Mouse (Mus musculus) ovary, postnatal 36 days (tissue): ENCODE measurements around the gene Polr2a.
"Not testable (repeated sequence)": the region's sequence is repeated elsewhere in the genome, so short reads cannot be mapped to it uniquely, and the experiment has no call there.

Source experiments
- DNase-seq: peaks from one replicate; pipeline ENCODE4 v3.0.0; 2022; ENCODE audit warnings: low spot score, mixed read lengths

Polr2a gene

DNA sequence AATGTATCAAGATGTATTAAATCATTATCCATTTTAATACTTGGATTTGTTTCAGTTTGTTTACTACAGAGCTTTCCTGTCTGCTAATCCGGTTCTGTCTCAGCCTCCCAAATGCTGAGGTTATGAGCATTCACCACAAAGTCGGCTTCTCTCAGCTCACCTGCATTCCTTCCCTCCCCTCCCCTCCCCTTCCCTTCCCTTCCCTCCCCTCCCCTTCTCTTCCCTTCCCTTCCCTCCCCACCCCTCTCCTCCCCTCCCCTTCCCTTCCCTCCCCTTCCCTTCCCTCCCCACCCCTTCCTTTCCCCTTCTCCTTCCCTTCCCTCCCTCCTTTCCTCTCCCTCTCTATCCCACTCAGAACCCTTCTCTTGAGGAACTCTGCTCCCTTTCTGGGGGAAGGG is 53.8 kb downstream of the Polr2a start:
- DNase-seq: no peak

DNA sequence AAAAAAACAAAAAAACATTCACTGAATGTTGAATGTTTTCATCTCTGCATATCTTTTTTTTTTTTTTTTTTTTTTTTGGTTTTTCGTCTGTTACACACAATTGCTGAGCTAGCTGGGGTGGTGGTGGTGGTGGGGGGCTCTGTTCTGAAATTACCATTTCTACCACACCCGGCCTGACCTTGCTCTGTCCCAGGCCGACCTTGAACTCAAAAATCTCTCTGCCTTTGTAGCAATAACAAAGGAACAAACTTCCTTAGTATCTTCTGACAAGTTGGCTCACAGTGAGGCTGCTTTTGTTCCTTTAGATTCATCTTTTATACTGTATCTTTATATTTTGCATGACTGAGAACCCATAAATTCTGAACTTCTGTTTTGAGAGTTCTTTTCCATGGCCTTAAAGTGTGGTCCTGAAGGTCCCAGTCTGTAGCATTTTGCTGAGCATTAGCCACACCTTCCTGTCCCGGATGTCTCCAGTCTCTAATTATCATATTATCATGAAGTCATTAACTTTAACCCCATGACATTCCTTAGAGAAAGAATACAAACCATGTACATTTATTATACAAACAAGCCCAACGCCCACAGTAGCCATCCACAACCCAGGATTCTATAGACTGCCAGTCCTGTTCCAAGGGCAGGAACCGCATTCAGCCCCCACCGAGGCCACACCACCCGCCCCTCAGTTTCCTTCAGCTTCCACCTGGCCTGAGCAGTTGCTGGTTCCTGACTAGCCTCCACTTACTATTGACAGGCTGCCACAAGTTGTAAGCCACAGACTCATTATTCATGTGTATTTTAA is 54.4 kb downstream of the Polr2a start:
- DNase-seq: no peak

DNA sequence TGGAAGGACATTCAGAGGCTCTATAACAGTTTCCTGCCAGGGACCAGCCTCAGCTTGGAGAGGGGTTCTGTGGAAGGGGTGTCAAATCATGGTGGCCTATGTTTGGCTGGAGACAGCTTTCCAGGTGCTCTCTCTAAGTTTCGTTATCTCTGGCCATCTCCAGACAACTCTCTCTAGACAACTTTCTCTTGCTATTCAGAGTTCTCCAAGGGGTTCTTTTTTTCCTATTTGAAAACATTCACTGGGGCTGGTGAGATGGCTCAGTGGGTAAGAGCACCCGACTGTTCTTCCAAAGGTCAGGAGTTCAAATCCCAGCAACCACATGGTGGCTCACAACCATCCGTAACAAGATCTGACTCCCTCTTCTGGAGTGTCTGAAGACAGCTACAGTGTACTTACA is 55.1 kb downstream of the Polr2a start:
- not testable (repeated sequence) for DNase-seq

DNA sequence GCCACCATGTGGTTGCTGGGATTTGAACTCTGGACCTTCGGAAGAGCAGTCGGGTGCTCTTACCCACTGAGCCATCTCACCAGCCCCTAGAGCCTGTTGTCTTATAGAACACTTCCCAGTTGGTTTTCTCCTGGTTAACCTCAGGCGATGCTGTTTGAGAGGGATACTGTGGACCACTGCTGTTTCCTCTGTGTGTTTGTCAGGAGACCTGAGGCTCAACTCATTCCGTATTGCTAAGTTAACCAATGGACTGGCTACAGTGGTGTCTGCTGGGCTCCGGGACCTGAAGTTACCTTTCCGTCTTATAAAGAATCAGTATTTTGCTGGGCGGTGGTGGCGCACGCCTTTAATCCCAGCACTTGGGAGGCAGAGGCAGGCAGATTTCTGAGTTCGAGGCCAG is 55.6 kb downstream of the Polr2a start:
- not testable (repeated sequence) for DNase-seq

DNA sequence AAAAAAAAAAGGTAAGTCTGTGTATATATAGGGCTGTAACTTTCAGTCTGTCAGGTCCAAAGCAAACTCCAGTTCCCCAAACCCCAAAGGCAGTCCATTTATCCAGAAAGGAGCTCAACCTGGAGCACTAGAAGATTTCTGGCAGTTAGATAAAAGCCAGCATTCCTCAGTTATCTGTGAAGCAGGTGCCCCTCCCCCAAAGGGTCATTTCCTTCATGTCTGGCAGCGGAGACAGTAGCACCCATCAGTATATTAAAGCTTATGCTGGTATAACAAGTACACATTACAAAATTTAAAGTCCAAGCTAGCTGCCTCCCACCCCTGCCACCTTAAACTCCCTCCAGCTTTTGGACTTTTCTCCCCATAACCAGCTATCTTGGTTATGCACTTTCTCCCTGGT is 58.8 kb downstream of the Polr2a start:
- DNase-seq: no peak

DNA sequence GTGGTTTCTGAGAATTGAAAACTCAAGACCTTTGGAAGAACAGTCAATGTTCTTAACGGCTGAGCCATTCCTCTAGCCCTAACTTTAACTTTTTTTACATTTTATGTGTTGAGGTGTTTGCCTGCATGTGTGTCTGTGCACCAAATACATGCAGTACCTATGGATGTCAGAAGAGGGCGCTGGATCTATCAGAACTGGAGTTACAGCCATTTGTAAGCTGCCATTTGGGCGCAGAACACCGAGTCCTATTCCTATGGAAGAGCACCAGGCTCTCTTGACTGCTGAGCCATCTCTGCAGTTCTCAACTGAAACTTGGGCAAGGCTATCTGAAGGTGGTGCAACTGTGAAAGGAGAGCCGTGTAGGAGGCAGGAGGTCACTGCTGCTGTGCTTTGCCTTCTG is 59.9 kb downstream of the Polr2a start:
- no peak for DNase-seq

DNA sequence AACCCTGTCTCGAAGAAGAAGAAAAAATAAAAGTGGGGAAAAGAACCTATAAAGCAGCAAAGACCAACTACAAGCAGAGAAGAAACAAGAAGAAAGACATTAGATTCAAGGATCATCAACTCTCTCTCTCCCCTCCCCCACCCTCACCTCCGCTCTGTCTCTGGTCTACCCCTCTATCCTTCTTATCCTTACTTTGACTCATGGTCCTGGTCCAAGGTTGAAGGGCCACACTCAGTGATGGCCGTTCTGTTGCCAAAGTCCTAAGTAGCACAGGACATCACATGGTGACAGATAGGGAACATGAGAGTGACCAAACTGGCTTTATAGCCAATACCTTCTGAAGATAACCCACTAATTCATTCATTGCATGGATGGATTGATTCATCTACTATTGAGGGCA is 61.0 kb downstream of the Polr2a start:
- DNase-seq: no peak

DNA sequence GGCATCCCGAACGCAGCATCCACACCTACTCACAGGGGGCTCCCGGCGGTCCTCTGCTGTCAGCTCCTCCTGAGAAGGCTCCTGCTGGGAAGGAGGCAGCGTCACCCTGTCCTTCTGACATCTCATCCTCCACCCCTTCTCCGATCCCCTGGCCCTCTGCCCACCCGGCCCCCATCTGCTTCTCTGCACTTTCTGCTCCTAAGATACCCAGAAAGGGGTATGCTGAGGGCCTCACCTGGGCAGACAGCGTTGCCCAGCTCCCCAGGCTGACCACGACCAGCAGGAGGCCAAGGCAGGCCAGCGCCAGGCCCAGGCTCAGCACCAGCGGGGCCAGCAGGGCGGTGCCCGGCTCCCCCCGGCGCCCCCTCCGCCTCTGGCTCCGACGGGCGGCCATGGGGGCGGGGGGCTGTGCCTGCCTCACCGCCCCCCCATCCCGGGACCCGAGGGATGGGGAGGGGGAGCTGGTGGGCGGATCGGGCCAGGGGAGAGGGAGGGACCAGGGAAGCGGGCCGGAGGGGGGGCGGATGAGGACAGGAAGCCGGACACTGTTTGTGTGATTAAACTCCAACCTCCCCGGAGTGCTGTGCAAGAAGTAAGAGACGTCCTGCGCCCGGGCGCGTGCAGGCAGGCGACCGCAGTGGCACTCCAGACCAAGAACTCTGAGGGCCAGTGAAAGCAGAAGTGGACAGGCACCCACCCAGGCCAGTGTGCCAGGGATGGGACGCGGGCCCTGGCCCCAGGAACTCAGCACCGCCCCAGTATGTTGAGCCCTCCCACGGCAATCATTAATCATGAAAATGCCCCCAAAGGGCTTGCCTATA is 62.9 kb downstream of the Polr2a start, which contains the start of the genes Tnfsf12 and Tnfsfm13:
TSS of gene Tnfsf12 (minus strand) at position 489 of the 821 bp plus-strand sequence.
TSS of gene Tnfsfm13 (minus strand) at position 738 of the 821 bp plus-strand sequence.
- peak; percentile 80 for DNase-seq

DNA sequence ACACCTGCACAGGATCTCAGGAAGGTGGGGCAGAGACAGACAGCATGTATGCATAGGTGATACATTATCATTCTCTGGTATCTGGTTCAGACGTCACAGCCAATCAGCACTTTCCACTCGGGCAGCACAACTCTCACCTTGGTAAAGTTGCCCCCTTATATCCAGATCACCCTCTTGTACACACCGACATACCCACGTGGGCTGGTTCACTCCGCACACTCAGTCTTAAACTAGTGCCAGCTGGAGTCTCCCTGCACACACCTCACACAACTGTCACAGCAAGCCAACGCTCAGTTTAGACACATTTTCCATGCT is 63.4 kb downstream of the Polr2a start:
- DNase-seq: no peak

DNA sequence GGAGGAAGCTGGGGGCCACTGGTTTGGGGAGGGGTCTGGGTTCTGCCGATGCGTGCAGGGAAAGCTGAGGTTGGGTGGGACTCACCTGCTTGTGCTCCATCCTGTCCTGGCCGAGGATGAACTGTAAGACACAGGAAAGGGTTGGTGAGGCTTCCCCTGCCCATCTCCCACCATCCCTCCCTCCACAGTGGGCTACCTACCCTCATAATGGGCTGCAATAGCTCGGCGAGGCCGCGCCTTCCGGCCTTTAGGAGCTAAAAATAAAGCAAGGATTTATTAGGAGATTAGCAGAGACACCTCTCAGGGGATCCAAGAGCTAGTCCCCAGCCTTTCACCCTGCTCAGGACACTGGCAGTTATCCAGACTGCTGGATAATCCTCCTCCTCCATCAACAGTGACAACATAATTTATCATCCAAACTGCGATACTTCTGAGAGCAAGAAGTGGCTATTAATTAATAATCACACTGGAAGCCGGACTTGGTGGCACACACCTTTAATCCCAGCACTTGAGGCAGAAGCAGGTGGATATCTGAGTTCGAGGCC is 64.9 kb downstream of the Polr2a start:
- no peak for DNase-seq

DNA sequence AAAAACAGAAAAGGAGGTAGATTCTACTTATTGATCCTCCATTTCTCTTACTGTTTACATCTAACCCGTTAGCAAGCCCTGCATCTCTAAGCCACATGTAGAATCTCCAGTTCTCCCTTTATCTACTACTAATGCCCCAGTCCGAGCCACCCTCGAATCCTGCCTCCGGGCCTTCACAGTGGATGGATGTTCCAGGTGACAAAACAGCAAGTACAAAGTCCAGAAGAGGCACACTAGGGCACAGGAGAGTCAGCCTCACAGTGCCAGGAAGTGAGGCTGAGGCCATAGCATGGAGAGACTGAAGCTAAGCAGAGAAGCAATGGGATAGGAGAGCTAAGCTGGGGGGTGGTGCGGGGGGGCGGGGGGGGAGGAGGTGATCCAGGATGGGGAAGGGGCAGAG is 65.6 kb downstream of the Polr2a start:
- DNase-seq: no peak

DNA sequence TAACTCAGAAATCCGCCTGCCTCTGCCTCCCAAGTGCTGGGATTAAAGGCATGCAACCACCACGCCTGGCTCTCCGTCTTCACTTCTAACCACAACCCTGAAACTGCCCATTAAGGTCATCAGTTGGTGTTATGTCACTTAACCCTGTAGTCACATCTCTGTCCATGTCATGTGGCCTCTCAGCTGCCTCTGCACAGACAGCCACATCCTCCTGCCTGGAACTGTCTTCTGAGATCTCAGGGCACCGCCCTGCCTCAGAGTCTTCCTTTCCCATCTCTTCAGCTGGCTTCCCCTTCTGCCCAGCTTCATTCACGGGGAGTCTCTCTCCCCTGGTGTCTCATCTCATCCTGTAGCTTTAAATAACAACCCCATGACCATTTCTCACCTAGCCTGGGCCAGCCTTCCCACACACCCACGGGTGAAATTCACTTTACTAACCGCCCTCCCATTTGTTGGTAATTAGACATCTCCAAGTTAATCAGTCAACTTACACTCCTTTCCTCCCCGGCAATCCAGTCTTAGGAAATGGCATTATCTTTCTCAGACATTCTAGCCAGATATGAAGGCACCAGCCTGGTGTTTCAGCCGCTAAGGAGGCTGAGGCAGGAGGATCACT is 66.1 kb downstream of the Polr2a start:
- DNase-seq: no peak

DNA sequence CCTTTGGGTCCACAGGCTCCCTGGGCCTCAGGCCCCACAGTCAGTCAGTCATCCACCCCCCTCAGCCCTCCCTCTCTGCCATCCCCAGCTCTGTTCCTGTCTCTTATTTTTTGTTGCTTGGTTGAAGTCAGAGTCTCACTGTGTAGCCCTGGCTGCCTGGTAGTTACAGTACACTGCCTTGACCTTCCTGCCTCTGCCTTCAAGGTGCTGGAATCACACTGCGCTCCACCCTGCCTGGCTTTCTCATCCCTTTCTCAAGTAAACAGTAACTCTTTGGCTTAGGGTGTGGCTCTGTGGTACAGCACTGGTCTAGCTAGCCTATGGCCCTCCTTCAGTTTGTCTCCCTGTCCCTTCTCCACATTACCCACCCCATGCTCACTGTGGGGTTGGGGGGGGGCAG is 68.5 kb downstream of the Polr2a start:
- DNase-seq: no peak

DNA sequence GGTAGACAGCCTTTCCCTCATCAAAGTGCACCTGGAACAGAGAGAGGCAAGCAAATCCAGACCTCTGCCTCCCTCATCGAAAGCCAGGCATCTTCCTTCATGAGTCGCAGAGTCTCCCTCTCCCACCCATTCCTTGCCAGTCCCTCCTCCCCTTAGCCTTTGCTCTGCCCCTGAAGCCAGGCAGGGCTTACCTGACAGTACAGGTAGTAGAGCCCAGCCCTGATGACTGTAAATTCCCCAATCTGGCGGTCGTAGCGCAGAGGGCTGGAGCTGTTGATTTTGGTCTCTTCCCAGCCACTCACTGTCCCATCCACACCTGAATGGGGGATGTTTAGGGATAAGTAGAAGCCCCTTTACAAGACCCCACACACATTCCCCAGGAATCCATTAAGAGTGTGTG is 71.4 kb downstream of the Polr2a start:
- DNase-seq: no peak

DNA sequence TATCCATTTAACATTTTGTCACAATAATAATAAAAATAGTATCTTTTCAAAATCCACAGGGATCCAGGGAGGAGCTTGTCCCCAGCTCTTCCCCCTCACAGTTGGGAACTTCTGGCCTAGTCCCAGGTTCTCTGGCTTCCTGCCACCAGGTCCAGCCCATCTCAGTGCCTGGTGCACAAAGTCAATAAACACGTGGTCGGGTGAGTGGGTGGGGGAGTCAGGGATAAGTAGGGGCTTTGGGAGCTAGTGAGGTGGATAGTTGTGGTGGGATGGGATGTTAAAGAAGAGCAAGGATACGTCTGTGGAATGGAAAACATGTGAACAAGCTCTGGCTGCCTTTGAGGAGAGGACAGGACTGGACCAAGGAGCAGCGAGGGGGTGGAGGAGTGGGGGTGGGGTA is 72.1 kb downstream of the Polr2a start:
- peak; percentile 79 for DNase-seq

DNA sequence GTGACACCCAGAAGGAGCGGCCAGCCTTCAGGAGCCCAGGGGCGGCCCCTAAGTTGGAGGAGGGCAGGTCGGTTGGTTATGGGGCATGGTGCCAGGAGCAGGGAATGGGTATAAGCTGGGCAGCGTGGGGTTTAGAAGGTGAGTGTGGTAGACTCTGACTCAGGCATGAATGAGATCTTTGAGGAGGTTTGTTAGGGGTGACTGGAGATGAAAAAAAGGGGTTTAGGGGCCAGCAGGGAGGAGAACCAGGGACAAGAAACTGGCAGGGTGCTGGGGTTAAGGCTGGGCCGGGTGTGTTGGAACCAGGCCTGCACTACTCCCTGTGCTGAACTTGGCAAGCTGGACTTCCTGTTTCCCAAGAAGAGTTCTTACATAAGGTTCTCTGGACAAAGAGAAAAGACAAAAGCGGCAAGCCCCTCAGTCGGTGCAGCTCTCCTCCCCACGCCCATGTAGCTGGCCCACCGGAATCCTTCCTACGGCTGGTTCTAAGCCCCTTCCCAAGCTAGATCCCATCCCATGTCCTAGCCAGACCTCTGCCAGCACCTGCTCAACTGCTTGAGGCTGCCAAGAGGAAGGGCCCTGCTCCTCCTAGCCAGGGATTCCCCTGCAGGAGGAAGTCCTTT is 72.8 kb downstream of the Polr2a start, which contains the start of gene Tnfsf13:
TSS of gene Tnfsf13 (minus strand) at position 259 of the 623 bp plus-strand sequence.
- DNase-seq: peak; percentile 73

DNA sequence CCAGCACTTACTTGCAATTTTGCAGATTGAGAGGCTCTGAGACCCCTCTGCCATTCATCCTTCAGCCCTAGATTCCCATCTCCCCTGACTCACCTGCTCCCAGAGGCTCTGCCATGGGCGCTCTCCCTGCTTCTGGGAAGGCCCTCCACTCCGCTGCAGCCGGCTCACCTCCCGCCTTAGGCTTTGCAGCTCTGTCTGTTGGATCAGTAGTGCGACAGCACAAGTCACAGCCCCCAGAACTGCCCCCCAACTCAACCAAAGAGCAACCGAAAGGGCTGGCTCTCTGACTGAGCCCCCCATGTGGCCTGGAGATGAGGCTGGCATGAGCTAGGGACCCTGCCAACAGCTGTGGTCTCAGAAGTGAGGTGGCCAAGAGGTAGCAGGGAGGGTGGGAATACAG is 73.5 kb downstream of the Polr2a start:
- peak; percentile 21 for DNase-seq

DNA sequence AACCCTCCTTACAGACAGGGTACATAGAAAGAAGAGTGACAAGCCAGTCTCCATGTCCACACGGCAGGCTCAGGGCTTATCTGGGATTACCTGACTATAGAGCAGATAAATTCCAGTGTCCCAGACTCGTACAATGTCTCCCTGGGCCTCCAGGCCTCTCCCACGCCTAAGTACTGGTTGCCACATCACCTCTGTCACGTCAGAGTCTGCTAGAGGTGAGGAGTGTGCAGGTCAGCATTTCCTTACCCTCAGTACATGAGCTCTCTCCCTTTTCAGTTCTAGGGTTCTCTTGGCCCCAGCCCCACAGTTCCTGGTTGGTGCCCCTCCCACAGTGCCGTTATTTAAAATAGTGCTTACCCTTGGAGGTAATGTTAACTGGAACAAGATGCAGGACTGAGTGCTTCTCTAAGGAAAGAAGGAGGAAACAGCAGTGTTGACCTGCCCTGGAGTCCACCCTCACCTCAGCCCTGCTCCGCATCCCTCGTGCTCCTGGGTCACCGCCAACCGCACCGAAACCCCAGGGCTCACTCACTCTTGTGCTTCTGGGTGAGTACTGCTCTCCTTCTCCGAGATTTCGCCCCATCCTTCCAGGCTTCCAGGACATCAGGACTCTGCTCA is 74.2 kb downstream of the Polr2a start:
- peak; percentile 35 for DNase-seq
